Comparison of ENCODE assay signal across 9 mouse cellular contexts in genomic region chr11:115833021-115833513, GRCm38 (mm10). TPM values are rescaled to one million over a fixed set of nuclear protein-coding genes. Genes with fewer than 3 reads are reported as not detected.
A peak's percentile ranks its signal among the peaks of the same experiment; 100 is the strongest.
DNase-seq lines count a peak whose midpoint lies in the region; ATAC-seq and TF ChIP-seq lines count a peak whose summit lies in the region.
"Had no signal": no experiment of that assay in that cellular context is flagged by ENCODE, and none has a peak within 500 bp of the region (broad histone marks: within the 10 kb centered on the region; RNA-seq: fewer than 3 reads in every experiment).

No protein-coding gene starts in this region.

- H3K4me3 ChIP-seq in neural tube, embryonic 15.5 days (replicated peaks), result no peak overlapping the region
- no peak overlapping the region for H3K4me3 ChIP-seq in liver, postnatal 0 days (ENCODE audit: low read depth, low read length)
- no peak overlapping the region for H3K4me3 ChIP-seq in thymus, adult 2 months (ENCODE audit: control insufficient read depth, insufficient read depth, low read length)

- no peak overlapping the region for H3K4me2 ChIP-seq in neural tube, embryonic 15.5 days
- H3K4me2 ChIP-seq in liver, postnatal 0 days (ENCODE audit: low read depth, low read length), result peak overlapping the region; percentile 65

- H3K36me3 ChIP-seq in neural tube, embryonic 15.5 days, result no peaks in the 10 kb centered on the region
- no peaks in the 10 kb centered on the region; the same call in 1 of the 2 replicates for H3K36me3 ChIP-seq in liver, postnatal 0 days (replicated peaks; ENCODE audit: insufficient read depth, low read length)
- no peaks in the 10 kb centered on the region for H3K36me3 ChIP-seq in thymus, adult 2 months (ENCODE audit: control insufficient read depth, insufficient read depth, low read length)

- DNase-seq in neural tube, embryonic 10.5 days (ENCODE audit: extremely low spot score, low spot score), result peak; percentile 58
- peak; percentile 72 for DNase-seq in kidney, adult 9 months
- no peak for DNase-seq in liver, postnatal 0 days
- DNase-seq in ovary, postnatal 14 days (ENCODE audit: low spot score), result no peak
- DNase-seq in thymus, adult 2 months, result no peak
- no peak for DNase-seq in cerebellum, adult 11 months
- DNase-seq in gastrocnemius, adult 18-20 months (ENCODE audit: low spot score), result no peak
- DNase-seq: cerebellum, adult 9-11 months had no signal

- WGBS in neural tube, embryonic 15.5 days, result 27% methylated on average over 8 of the region's 8 CpGs
- 31% methylated on average over 8 of the region's 8 CpGs for WGBS in liver, postnatal 0 days (ENCODE audit: insufficient replicate concordance)
- WGBS in thymus, adult 2 months, result 89% methylated on average over 8 of the region's 8 CpGs

- TF ChIP-seq CTCF in liver, postnatal 0 days (IDR thresholded peaks at IDR 0.05; ENCODE audit: low read depth), result no peak
- no peak for TF ChIP-seq CTCF in thymus, adult 2 months (IDR thresholded peaks at IDR 0.05; ENCODE audit: borderline replicate concordance, control insufficient read depth, extremely low read depth, insufficient read depth, low read length, poor library complexity)

- H3K27ac ChIP-seq in neural tube, embryonic 15.5 days (replicated peaks), result no peak overlapping the region
- H3K27ac ChIP-seq in liver, postnatal 0 days (ENCODE audit: low read depth), result peak overlapping the region; percentile 97
- no peak overlapping the region for H3K27ac ChIP-seq in thymus, adult 2 months (ENCODE audit: control insufficient read depth, insufficient read depth, low read length)

- H3K9ac ChIP-seq in neural tube, embryonic 15.5 days (replicated peaks), result no peak overlapping the region
- peak overlapping the region; percentile 39 for H3K9ac ChIP-seq in liver, postnatal 0 days (replicated peaks)

- H3K9me3 ChIP-seq in neural tube, embryonic 15.5 days (replicated peaks), result no peaks in the 10 kb centered on the region
- H3K9me3 ChIP-seq in liver, postnatal 0 days (ENCODE audit: low read length), result no peaks in the 10 kb centered on the region

- H3K27me3 ChIP-seq in neural tube, embryonic 15.5 days (replicated peaks), result peaks cover 19% of the 10 kb centered on the region
- no peaks in the 10 kb centered on the region for H3K27me3 ChIP-seq in liver, postnatal 0 days (ENCODE audit: insufficient read depth, low read length)
- no peaks in the 10 kb centered on the region for H3K27me3 ChIP-seq in thymus, adult 2 months (ENCODE audit: control insufficient read depth, insufficient read depth, low read length)

- peaks cover 14% of the 10 kb centered on the region for H3K4me1 ChIP-seq in neural tube, embryonic 15.5 days
- peaks cover 33% of the 10 kb centered on the region for H3K4me1 ChIP-seq in liver, postnatal 0 days (ENCODE audit: insufficient read depth)
- no peaks in the 10 kb centered on the region for H3K4me1 ChIP-seq in thymus, adult 2 months (replicated peaks; ENCODE audit: control insufficient read depth, insufficient read depth, low read length)

- TF ChIP-seq EP300 in liver, postnatal 0 days (IDR thresholded peaks at IDR 0.05; ENCODE audit: low read depth), result no peak

- ATAC-seq in neural tube, embryonic 15.5 days (ENCODE audit: low FRiP score), result no peak
- ATAC-seq in liver, postnatal 0 days, result peak; percentile 29

- TF ChIP-seq POLR2A in thymus, adult 2 months (IDR thresholded peaks at IDR 0.05; ENCODE audit: control insufficient read depth, extremely low read depth, insufficient read depth, low read length, poor library complexity), result no peak

RNA-seq across cellular contexts. Expression of gene Llgl2, which starts 9.2 kb away (rescaled TPM):
- 0.97 and 8.8 TPM in 2 replicates for polyA plus RNA-seq in neural tube, embryonic 15.5 days (2015; fragmentation: Nextera tagmentation; extraction: Ambion mirVana)
- 15.1 and 20.9 TPM in 2 replicates for polyA plus RNA-seq in liver, postnatal 0 days (2015; fragmentation: Nextera tagmentation; extraction: Ambion mirVana)
- polyA plus RNA-seq in thymus, adult 2 months (2012; rRNA removed), result 54.5 and 68.6 TPM in 2 replicates
- 1 to 10 TPM; 6.3 to 8.1 TPM for total RNA-seq in gastrocnemius, adult 18-20 months (2021)

RNA-seq across cellular contexts. Expression of gene Tsen54, which starts 18.5 kb away (rescaled TPM):
- 22.0 and 23.7 TPM in 2 replicates for polyA plus RNA-seq in neural tube, embryonic 15.5 days (2015; fragmentation: Nextera tagmentation; extraction: Ambion mirVana)
- 7.7 and 8.8 TPM in 2 replicates for polyA plus RNA-seq in liver, postnatal 0 days (2015; fragmentation: Nextera tagmentation; extraction: Ambion mirVana)
- polyA plus RNA-seq in thymus, adult 2 months (2012; rRNA removed), result 31.6 and 34.3 TPM in 2 replicates
- 1 to 10 TPM; 5.0 to 6.5 TPM for total RNA-seq in gastrocnemius, adult 18-20 months (2021)

RNA-seq across cellular contexts. Expression of gene Caskin2, which starts 19.6 kb away (rescaled TPM):
- 9.8 and 10.2 TPM in 2 replicates for polyA plus RNA-seq in neural tube, embryonic 15.5 days (2015; fragmentation: Nextera tagmentation; extraction: Ambion mirVana)
- 3.2 and 3.3 TPM in 2 replicates for polyA plus RNA-seq in liver, postnatal 0 days (2015; fragmentation: Nextera tagmentation; extraction: Ambion mirVana)
- polyA plus RNA-seq in thymus, adult 2 months (2012; rRNA removed), result 13.7 and 15.4 TPM in 2 replicates
- total RNA-seq in gastrocnemius, adult 18-20 months (2021), result 10 to 100 TPM; 13.1 to 18.2 TPM

RNA-seq across cellular contexts. Expression of gene Myo15b, which starts 25.1 kb away (rescaled TPM):
- 0.12 and 5.0 TPM in 2 replicates for polyA plus RNA-seq in neural tube, embryonic 15.5 days (2015; fragmentation: Nextera tagmentation; extraction: Ambion mirVana)
- polyA plus RNA-seq in liver, postnatal 0 days (2015; fragmentation: Nextera tagmentation; extraction: Ambion mirVana), result 2.4 and 2.7 TPM in 2 replicates
- polyA plus RNA-seq in thymus, adult 2 months (2012; rRNA removed), result 5.4 and 6.1 TPM in 2 replicates
- not detected for total RNA-seq in gastrocnemius, adult 18-20 months (2021)

Comparison
In these comparisons a context has a peak if more than half of its experiments do, and no peak if none do; other contexts are left out.
1. DNase-seq: peak in neural tube, embryonic 10.5 days (single experiment) and kidney, adult 9 months (single experiment); none in liver, postnatal 0 days (single experiment), ovary, postnatal 14 days (single experiment), thymus, adult 2 months (single experiment), cerebellum, adult 11 months (single experiment) and gastrocnemius, adult 18-20 months (single experiment).